Mouse (Mus musculus) erythroblast, embryonic 14.5 days (primary cell): Measurements from ENCODE around the gene Ubxn1. TPM values are rescaled to one million over a fixed set of nuclear protein-coding genes. Genes with fewer than 3 reads are reported as not detected.
"Not testable (repeated sequence)": the region's sequence is repeated elsewhere in the genome, so short reads cannot be mapped to it uniquely, and the experiment has no call there.

Experiments
- H3K27me3 ChIP-seq: 2 replicates; pipeline ENCODE4 v1.6.1; 2012; ENCODE audit warnings: inconsistent platforms; ENCODE audit not compliant: control insufficient read depth
- H3K36me3 ChIP-seq: 2 replicates; pipeline ENCODE4 v1.6.1; 2012; ENCODE audit warnings: mild to moderate bottlenecking, inconsistent platforms; ENCODE audit not compliant: control insufficient read depth
- H3K4me1 ChIP-seq: 2 replicates; pipeline ENCODE4 v1.6.1; 2012; ENCODE audit warnings: inconsistent platforms; ENCODE audit not compliant: control insufficient read depth
- H3K4me3 ChIP-seq: replicated peaks from 2 replicates; pipeline ENCODE3; 2012; ENCODE audit warnings: moderate library complexity, mild to moderate bottlenecking, inconsistent platforms
- H3K9me3 ChIP-seq: 2 replicates; pipeline ENCODE4 v1.6.1; 2012; ENCODE audit warnings: low read length, inconsistent platforms, mixed read lengths; ENCODE audit not compliant: control insufficient read depth
- GATA1 ChIP-seq: IDR thresholded peaks from 2 replicates; pipeline ENCODE4 v1.6.1; 2012; ENCODE audit warnings: low read length, inconsistent platforms, mixed read lengths
- TAL1 ChIP-seq: IDR thresholded peaks from 3 replicates; pipeline ENCODE4 v1.6.1; 2012; ENCODE audit warnings: low read length, inconsistent platforms, mixed read lengths
- polyA plus RNA-seq: library from polyadenylated mRNA; stranded (reverse); fragments of >175 nt; gene quantifications from 2 replicates; pipeline ENCODE4 v1.2.3, GENCODE M21; 2012

The Ubxn1 gene
- 19.4 and 19.7 TPM in 2 replicates for polyA plus RNA-seq

- peaks cover 45% of the 10 kb centered on the region for H3K4me1 ChIP-seq
- TF ChIP-seq GATA1, result no peak
- TF ChIP-seq TAL1, result no peak
Observed at GRCm38 (mm10) chr19:8871267-8872186, at the start of gene Ubxn1. Gene Ubxn1, plus strand, starts transcription at chr19:8871496.

GRCm38 (mm10) chr19:8822696-8823095 lies 48.6 kb upstream of the Ubxn1 start:
- H3K36me3 ChIP-seq, result peaks cover 76% of the 10 kb centered on the region
- no peaks in the 10 kb centered on the region for H3K27me3 ChIP-seq
- peaks cover 28% of the 10 kb centered on the region for H3K4me1 ChIP-seq
- H3K4me3 ChIP-seq, result peak overlapping the region; percentile 50
- H3K9me3 ChIP-seq, result no peaks in the 10 kb centered on the region
- TF ChIP-seq TAL1, result no peak
- no peak for TF ChIP-seq GATA1

More at GRCm38 (mm10) chr19:8871267-8872186, at the start of gene Ubxn1:
- no peaks in the 10 kb centered on the region for H3K9me3 ChIP-seq
- peak within 1 kb of the TSS; percentile 90 for H3K4me3 ChIP-seq
- no peaks in the 10 kb centered on the region for H3K27me3 ChIP-seq
- peaks cover 42% of the 10 kb centered on the region for H3K36me3 ChIP-seq

DNA sequence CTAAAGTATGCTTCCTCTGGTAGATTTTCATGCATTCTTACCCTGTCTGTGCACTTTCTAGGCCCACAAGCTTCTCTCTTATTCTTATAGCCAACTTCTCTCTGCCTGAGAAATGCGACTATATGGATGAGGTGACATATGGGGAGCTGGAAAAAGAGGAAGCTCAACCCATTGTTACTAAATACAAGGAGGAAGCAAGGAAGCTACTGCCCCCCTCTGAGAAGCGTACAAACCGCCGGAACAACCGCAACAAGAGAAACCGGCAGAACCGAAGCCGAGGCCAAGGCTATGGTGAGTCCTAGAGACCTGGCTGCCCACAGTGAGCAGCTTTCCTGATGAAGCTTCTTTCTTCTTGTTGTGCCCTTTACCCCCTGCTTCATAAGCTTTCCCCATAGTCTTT lies 41.6 kb upstream of the Ubxn1 start, which contains the start of gene AC129217.1:
AC129217.1 (plus strand) TSS at position 114 of the 400 bp plus-strand sequence.
- Histone ChIP-seq H3K4me1 (peaks cover 8% of the 10 kb centered on the region), H3K4me3 (no peak within 1 kb of the TSS), H3K9me3 (no peaks in the 10 kb centered on the region), H3K27me3 (no peaks in the 10 kb centered on the region), H3K36me3 (peaks cover 100% of the 10 kb centered on the region)
- TF ChIP-seq GATA1, result no peak
- no peak for TF ChIP-seq TAL1

GRCm38 (mm10) chr19:8830664-8831063 lies 40.6 kb upstream of the Ubxn1 start:
- Histone ChIP-seq H3K4me3 (no peak overlapping the region), H3K36me3 (peaks cover 100% of the 10 kb centered on the region), H3K4me1 (peaks cover 9% of the 10 kb centered on the region), H3K9me3 (no peaks in the 10 kb centered on the region), H3K27me3 (no peaks in the 10 kb centered on the region)
- TF ChIP-seq TAL1 (no peak), GATA1 (no peak)

GRCm38 (mm10) chr19:8831262-8831661 lies 40.0 kb upstream of the Ubxn1 start:
- no peak overlapping the region for H3K4me3 ChIP-seq
- H3K36me3 ChIP-seq, result peaks cover 100% of the 10 kb centered on the region
- no peaks in the 10 kb centered on the region for H3K27me3 ChIP-seq
- H3K9me3 ChIP-seq, result no peaks in the 10 kb centered on the region
- H3K4me1 ChIP-seq, result peaks cover 10% of the 10 kb centered on the region
- no peak for TF ChIP-seq GATA1
- no peak for TF ChIP-seq TAL1

- H3K9me3 ChIP-seq, result no peaks in the 10 kb centered on the region
- peaks cover 85% of the 10 kb centered on the region for H3K36me3 ChIP-seq
- H3K4me1 ChIP-seq, result peaks cover 21% of the 10 kb centered on the region
- no peak overlapping the region for H3K4me3 ChIP-seq
- TF ChIP-seq GATA1, result no peak
- no peak for TF ChIP-seq TAL1
- no peaks in the 10 kb centered on the region for H3K27me3 ChIP-seq
Observed at GRCm38 (mm10) chr19:8832971-8833370, 38.3 kb upstream of the Ubxn1 start.

GRCm38 (mm10) chr19:8836327-8836726 lies 35.0 kb upstream of the Ubxn1 start:
- peaks cover 55% of the 10 kb centered on the region for H3K36me3 ChIP-seq
- H3K27me3 ChIP-seq, H3K9me3 ChIP-seq, H3K4me3 ChIP-seq: not testable (repeated sequence)
- H3K4me1 ChIP-seq, result peaks cover 51% of the 10 kb centered on the region

- Histone ChIP-seq H3K36me3 (peaks cover 52% of the 10 kb centered on the region), H3K4me1 (peaks cover 52% of the 10 kb centered on the region), H3K27me3 (no peaks in the 10 kb centered on the region), H3K4me3 (peak within 1 kb of the TSS; percentile 86), H3K9me3 (no peaks in the 10 kb centered on the region)
- TF ChIP-seq GATA1, result no peak
- no peak for TF ChIP-seq TAL1
Observed at GRCm38 (mm10) chr19:8837251-8837791, 34.0 kb upstream of the Ubxn1 start, which contains the start of gene Bscl2. Gene Bscl2, plus strand, starts transcription at chr19:8837467.

- no peaks in the 10 kb centered on the region for H3K9me3 ChIP-seq
- peaks cover 50% of the 10 kb centered on the region for H3K36me3 ChIP-seq
- peaks cover 51% of the 10 kb centered on the region for H3K4me1 ChIP-seq
- TF ChIP-seq TAL1 (no peak), GATA1 (no peak)
- H3K27me3 ChIP-seq, result no peaks in the 10 kb centered on the region
- H3K4me3 ChIP-seq, result peak overlapping the region; percentile 86
Observed at GRCm38 (mm10) chr19:8838041-8838730, 33.1 kb upstream of the Ubxn1 start.
